Mouse (Mus musculus): ENCODE results near the gene Rnase2b. TPM values are rescaled to one million over a fixed set of nuclear protein-coding genes. Genes with fewer than 3 reads are reported as not detected.
A peak's percentile ranks its signal among the peaks of the same experiment; 100 is the strongest.

Gene Rnase2b
- polyA plus RNA-seq, 1 experiment from 2014 or later = not detected

- no peaks in the 10 kb centered on the region for H3K36me3 ChIP-seq
- no peak overlapping the region for H3K4me2 ChIP-seq
- peak; percentile 55 for ATAC-seq
- H3K4me1 ChIP-seq = peaks cover 70% of the 10 kb centered on the region
- peak overlapping the region; percentile 88 for H3K27ac ChIP-seq
- peak overlapping the region; percentile 51 for H3K9ac ChIP-seq
- WGBS (ENCODE audit: insufficient replicate concordance) = 75% methylated on average over 4 of the region's 4 CpGs
- no peaks in the 10 kb centered on the region for H3K27me3 ChIP-seq (replicated peaks)
- no peaks in the 10 kb centered on the region for H3K9me3 ChIP-seq (replicated peaks)
- no peak overlapping the region for H3K4me3 ChIP-seq
Observed at GRCm38 (mm10) chr14:51142119-51142518, 19.9 kb upstream of the Rnase2b start.

DNA sequence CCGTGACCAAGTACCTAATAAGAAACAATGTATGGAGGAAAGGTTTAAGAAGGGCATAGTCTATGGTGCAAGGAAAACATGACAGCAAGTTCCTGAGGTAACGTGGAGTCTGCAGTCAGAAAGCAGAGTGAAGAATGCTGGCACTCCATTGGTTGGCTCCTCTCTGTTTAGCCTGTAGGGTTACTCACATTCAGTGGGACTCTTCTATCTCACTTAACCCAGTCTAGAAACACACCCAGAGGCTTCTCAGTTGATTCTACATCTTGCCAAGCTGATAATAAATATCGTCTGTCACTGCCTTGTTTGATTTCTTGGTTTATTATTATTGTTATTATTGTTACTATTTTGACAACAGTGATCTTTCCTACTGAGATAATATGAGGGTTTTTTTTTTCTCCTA lies 19.5 kb upstream of the Rnase2b start:
- H3K27ac ChIP-seq = peak overlapping the region; percentile 88
- no peak overlapping the region for H3K4me3 ChIP-seq
- no peak overlapping the region for H3K4me2 ChIP-seq
- peak overlapping the region; percentile 51 for H3K9ac ChIP-seq
- ATAC-seq = peak; percentile 92
- 48% methylated on average over 3 of the region's 3 CpGs for WGBS (ENCODE audit: insufficient replicate concordance)
- no peaks in the 10 kb centered on the region for H3K9me3 ChIP-seq (replicated peaks)
- peaks cover 74% of the 10 kb centered on the region for H3K4me1 ChIP-seq
- no peaks in the 10 kb centered on the region for H3K36me3 ChIP-seq
- no peaks in the 10 kb centered on the region for H3K27me3 ChIP-seq (replicated peaks)

DNA sequence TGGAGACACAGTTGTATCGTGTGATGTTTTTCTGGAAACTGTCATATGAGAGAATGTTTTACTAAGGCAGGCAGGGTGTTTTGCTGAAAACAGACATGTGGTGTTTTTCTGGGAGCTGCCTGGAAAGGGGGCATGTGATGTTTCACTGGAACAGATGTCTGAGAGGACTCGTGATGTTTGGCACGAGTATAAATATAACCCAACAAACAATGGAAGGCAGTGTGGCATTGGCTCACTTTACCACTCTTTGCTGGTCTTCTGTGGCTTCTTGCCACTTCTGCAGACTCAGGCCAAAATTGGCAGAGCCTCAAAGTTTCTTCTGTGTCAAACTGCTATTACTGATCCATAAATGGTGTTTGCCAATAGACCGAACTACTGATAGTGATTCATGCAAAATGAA lies 18.8 kb upstream of the Rnase2b start:
- H3K27me3 ChIP-seq (replicated peaks) = no peaks in the 10 kb centered on the region
- H3K4me1 ChIP-seq = peaks cover 81% of the 10 kb centered on the region
- no peak overlapping the region for H3K4me3 ChIP-seq
- H3K4me2 ChIP-seq = peak overlapping the region; percentile 44
- H3K9ac ChIP-seq = peak overlapping the region; percentile 58
- peak overlapping the region; percentile 89 for H3K27ac ChIP-seq
- no peak for ATAC-seq
- H3K36me3 ChIP-seq = no peaks in the 10 kb centered on the region
- 62% methylated on average over 4 of the region's 4 CpGs for WGBS (ENCODE audit: insufficient replicate concordance)
- H3K9me3 ChIP-seq (replicated peaks) = no peaks in the 10 kb centered on the region

GRCm38 (mm10) chr14:51143937-51144336 lies 18.1 kb upstream of the Rnase2b start:
- H3K4me2 ChIP-seq = peak overlapping the region; percentile 44
- WGBS (ENCODE audit: insufficient replicate concordance) = 18% methylated on average over 2 of the region's 2 CpGs
- H3K36me3 ChIP-seq = no peaks in the 10 kb centered on the region
- ATAC-seq = peak; percentile 84
- no peaks in the 10 kb centered on the region for H3K9me3 ChIP-seq (replicated peaks)
- peak overlapping the region; percentile 14 for H3K9ac ChIP-seq
- H3K27me3 ChIP-seq (replicated peaks) = no peaks in the 10 kb centered on the region
- H3K4me1 ChIP-seq = peaks cover 87% of the 10 kb centered on the region
- H3K4me3 ChIP-seq = no peak overlapping the region
- peak overlapping the region; percentile 89 for H3K27ac ChIP-seq

DNA sequence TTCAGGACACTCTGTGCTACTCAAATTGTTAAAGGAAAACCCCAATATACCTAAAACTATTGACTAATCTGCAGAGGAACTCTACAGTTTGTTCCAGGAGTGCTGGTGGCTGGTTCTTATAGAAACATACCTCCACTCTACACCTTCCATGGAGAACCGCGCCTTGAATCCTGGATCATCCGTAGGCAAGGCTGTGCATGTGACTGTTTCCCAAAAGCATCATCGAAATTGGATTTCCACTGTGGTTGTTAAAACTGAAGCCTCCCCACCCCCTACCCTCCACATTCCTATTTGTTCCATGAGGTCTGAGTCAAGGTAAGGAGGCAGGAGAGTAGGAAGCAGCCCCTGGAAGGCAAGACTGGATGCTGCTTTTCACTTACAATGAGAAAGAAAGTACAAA lies 17.6 kb upstream of the Rnase2b start:
- peaks cover 93% of the 10 kb centered on the region for H3K4me1 ChIP-seq
- H3K36me3 ChIP-seq = no peaks in the 10 kb centered on the region
- no peak for ATAC-seq
- no peak overlapping the region for H3K4me3 ChIP-seq
- H3K27me3 ChIP-seq (replicated peaks) = no peaks in the 10 kb centered on the region
- WGBS (ENCODE audit: insufficient replicate concordance) = 86% methylated on average over 4 of the region's 4 CpGs
- peak overlapping the region; percentile 89 for H3K27ac ChIP-seq
- H3K4me2 ChIP-seq = peak overlapping the region; percentile 44
- H3K9ac ChIP-seq = 0 out of 2 replicates have a peak overlapping the region, but pooled peaks have one; percentile 14
- no peaks in the 10 kb centered on the region for H3K9me3 ChIP-seq (replicated peaks)

DNA sequence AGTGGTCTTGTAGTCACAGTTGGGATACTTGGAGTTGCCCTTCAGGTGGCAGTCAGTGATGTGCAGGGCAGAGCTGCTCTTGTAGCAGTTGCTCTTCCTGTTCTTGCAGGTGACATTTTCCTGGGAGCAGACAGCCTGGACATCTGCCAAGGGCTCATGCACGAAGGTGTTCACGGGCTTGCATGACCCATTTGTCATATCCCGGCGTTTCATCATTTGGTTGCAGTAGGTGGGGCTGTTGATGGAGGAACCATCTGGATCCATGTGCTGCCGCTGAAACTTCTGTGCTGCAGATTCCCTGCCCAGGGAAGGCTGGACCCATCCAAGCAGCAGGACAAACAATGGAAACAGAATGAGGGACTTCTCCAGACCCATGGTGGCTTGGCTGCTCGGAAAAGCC lies 16.5 kb upstream of the Rnase2b start:
- H3K27me3 ChIP-seq (replicated peaks) = no peaks in the 10 kb centered on the region
- no peak for ATAC-seq
- no peak overlapping the region for H3K9ac ChIP-seq
- H3K9me3 ChIP-seq (replicated peaks) = no peaks in the 10 kb centered on the region
- no peak overlapping the region for H3K4me3 ChIP-seq
- H3K4me1 ChIP-seq = peaks cover 94% of the 10 kb centered on the region
- 88% methylated on average over 6 of the region's 6 CpGs for WGBS (ENCODE audit: insufficient replicate concordance)
- H3K27ac ChIP-seq = peak overlapping the region; percentile 89
- no peak overlapping the region for H3K4me2 ChIP-seq
- H3K36me3 ChIP-seq = no peaks in the 10 kb centered on the region

DNA sequence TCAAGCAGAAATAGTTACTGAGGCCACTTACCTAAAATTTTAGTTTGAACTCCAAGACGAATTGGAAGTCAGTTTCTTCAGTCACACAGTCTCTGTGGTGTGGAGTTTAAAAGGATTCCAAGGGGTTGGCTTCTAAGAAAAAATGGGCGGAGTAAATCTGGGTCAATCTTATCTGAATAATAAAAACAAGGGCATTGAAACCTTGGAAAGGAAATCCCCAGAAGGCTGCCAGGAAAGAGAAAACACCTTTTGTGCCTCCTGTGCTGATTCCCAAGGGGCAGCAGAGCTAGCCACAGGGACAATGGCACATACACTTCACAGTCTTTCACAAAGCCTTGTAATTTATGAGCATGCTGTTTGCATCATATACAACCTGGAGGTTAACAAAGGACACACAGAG lies 15.4 kb upstream of the Rnase2b start, which contains the start of gene Rnase1:
Gene Rnase1, minus strand, starts transcription at position 101 of the 400 bp plus-strand sequence.
- Histone ChIP-seq H3K27me3 (replicated peaks) (no peaks in the 10 kb centered on the region), H3K9me3 (replicated peaks) (no peaks in the 10 kb centered on the region), H3K27ac (peak within 1 kb of the TSS; percentile 45; the same call in 1 of the 2 replicates), H3K36me3 (no peaks in the 10 kb centered on the region), H3K4me1 (peaks cover 95% of the 10 kb centered on the region), H3K4me3 (no peak within 1 kb of the TSS), H3K4me2 (no peak within 1 kb of the TSS), H3K9ac (no peak within 1 kb of the TSS)
- WGBS (ENCODE audit: insufficient replicate concordance) = 51% methylated on average over 2 of the region's 2 CpGs
- ATAC-seq = no peak

GRCm38 (mm10) chr14:51148006-51148405 lies 14.1 kb upstream of the Rnase2b start:
- Histone ChIP-seq H3K4me3 (no peak overlapping the region), H3K36me3 (no peaks in the 10 kb centered on the region), H3K9ac (no peak overlapping the region), H3K4me2 (no peak overlapping the region), H3K4me1 (peaks cover 96% of the 10 kb centered on the region), H3K27ac (peak overlapping the region; percentile 81), H3K27me3 (replicated peaks) (no peaks in the 10 kb centered on the region), H3K9me3 (replicated peaks) (no peaks in the 10 kb centered on the region)
- WGBS (ENCODE audit: insufficient replicate concordance) = 70% methylated on average over 3 of the region's 3 CpGs
- no peak for ATAC-seq

GRCm38 (mm10) chr14:51149164-51149563 lies 12.9 kb upstream of the Rnase2b start:
- Histone ChIP-seq H3K27me3 (replicated peaks) (no peaks in the 10 kb centered on the region), H3K9me3 (replicated peaks) (no peaks in the 10 kb centered on the region), H3K4me1 (peaks cover 96% of the 10 kb centered on the region), H3K9ac (peak overlapping the region; percentile 28; the same call in 1 of the 2 replicates), H3K4me2 (peak overlapping the region; percentile 29; the same call in 1 of the 2 replicates), H3K4me3 (no peak overlapping the region), H3K36me3 (no peaks in the 10 kb centered on the region), H3K27ac (peak overlapping the region; percentile 81)
- peak; percentile 78 for ATAC-seq
- 35% methylated on average over 5 of the region's 5 CpGs for WGBS (ENCODE audit: insufficient replicate concordance)

GRCm38 (mm10) chr14:51150206-51150831 lies 11.7 kb upstream of the Rnase2b start:
- peak overlapping the region; percentile 33 for H3K9ac ChIP-seq

DNA sequence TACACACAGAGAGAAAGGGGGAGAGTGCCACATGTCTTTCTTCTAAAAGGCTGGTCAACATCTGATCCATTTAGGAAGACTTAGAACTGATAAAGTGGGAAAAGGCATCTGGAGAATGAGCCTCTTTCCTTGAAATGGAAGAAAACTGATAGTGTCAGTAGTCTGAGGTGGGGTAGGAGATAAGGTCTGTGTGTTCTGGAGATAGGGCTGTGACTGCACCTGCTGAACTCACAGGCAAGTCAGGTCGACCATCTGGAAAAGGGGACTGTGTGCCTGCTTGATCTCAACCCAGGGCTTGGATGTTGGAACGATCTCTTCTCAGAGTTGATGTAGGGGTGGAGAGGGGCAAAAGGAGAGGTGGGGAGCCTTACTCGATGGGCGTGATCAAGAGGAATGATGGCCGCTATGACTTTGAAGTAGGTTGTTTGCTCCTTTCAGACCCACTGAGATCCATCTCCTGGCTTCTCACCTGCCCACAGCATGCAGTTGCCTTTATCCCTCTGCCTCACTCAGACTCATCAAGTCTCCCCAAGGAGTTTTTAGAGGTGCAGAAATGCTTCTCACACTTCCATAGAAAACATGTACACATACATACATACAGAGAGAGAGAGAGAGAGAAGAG lies 9.7 kb upstream of the Rnase2b start:
- H3K9me3 ChIP-seq (replicated peaks) = no peaks in the 10 kb centered on the region
- no peak overlapping the region; the same call in 1 of the 2 replicates for H3K9ac ChIP-seq
- no peak overlapping the region for H3K4me3 ChIP-seq
- peak overlapping the region; percentile 23; the same call in 1 of the 2 replicates for H3K4me2 ChIP-seq
- H3K27me3 ChIP-seq (replicated peaks) = no peaks in the 10 kb centered on the region
- WGBS (ENCODE audit: insufficient replicate concordance) = 35% methylated on average over 5 of the region's 5 CpGs
- H3K27ac ChIP-seq = peak overlapping the region; percentile 58
- H3K36me3 ChIP-seq = no peaks in the 10 kb centered on the region
- H3K4me1 ChIP-seq = peaks cover 72% of the 10 kb centered on the region
- ATAC-seq = peak; percentile 72

More at GRCm38 (mm10) chr14:51150206-51150831, 11.7 kb upstream of the Rnase2b start:
- ATAC-seq = peak; percentile 88
- H3K36me3 ChIP-seq = no peaks in the 10 kb centered on the region
- peak overlapping the region; percentile 81 for H3K27ac ChIP-seq
- H3K4me3 ChIP-seq = no peak overlapping the region
- H3K4me2 ChIP-seq = peak overlapping the region; percentile 45
- H3K9me3 ChIP-seq (replicated peaks) = no peaks in the 10 kb centered on the region
- WGBS (ENCODE audit: insufficient replicate concordance) = 47% methylated on average over 3 of the region's 3 CpGs
- H3K27me3 ChIP-seq (replicated peaks) = no peaks in the 10 kb centered on the region
- H3K4me1 ChIP-seq = peaks cover 87% of the 10 kb centered on the region

- Histone ChIP-seq H3K9ac (no peak overlapping the region), H3K27me3 (replicated peaks) (no peaks in the 10 kb centered on the region), H3K9me3 (replicated peaks) (no peaks in the 10 kb centered on the region), H3K27ac (no peak overlapping the region), H3K36me3 (no peaks in the 10 kb centered on the region), H3K4me2 (no peak overlapping the region), H3K4me1 (peaks cover 40% of the 10 kb centered on the region), H3K4me3 (no peak overlapping the region)
- no peak for ATAC-seq
- 75% methylated on average over 5 of the region's 5 CpGs for WGBS (ENCODE audit: insufficient replicate concordance)
Observed at GRCm38 (mm10) chr14:51156056-51156735, 5.9 kb upstream of the Rnase2b start.

All from liver, embryonic 12.5 days (tissue).